Mouse (Mus musculus) cerebellum, postnatal 4 days (tissue): ENCODE measurements around the gene Cep295.
A peak's percentile ranks its signal among the peaks of the same experiment; 100 is the strongest.
"Not testable (repeated sequence)": the region's sequence is repeated elsewhere in the genome, so short reads cannot be mapped to it uniquely, and the experiment has no call there.

Source experiments
- DNase-seq, 2 experiments: peaks; one replicate each; pipeline ENCODE4 v3.0.0; 2022; ENCODE audit warnings: low spot score in 2 of 2, mixed read lengths in 1 of 2

Cep295 gene

GRCm38 (mm10) chr9:15357484-15358275 lies at the start of gene Cep295:
Gene Cep295, minus strand, starts transcription at chr9:15357788.
- peak; percentile 93 to 98 for DNase-seq

GRCm38 (mm10) chr9:15397591-15397990 lies 40.0 kb upstream of the Cep295 start:
- no peak for DNase-seq

- no peak for DNase-seq
These were observed 37.9 kb upstream of the Cep295 start for GRCm38 (mm10) chr9:15395353-15395942.

GRCm38 (mm10) chr9:15387075-15387643 lies 29.6 kb upstream of the Cep295 start:
- DNase-seq, result no peak

- no peak for DNase-seq
These were observed 26.7 kb upstream of the Cep295 start for GRCm38 (mm10) chr9:15384266-15384665.

- DNase-seq, result no peak
These were observed 8.7 kb upstream of the Cep295 start for GRCm38 (mm10) chr9:15366260-15366659.

GRCm38 (mm10) chr9:15365856-15366255 lies 8.3 kb upstream of the Cep295 start:
- DNase-seq, result no peak

- no peak for DNase-seq
These were observed 7.3 kb upstream of the Cep295 start for GRCm38 (mm10) chr9:15364843-15365242.

- DNase-seq, result no peak
These were observed 588 bp downstream of the Cep295 start for GRCm38 (mm10) chr9:15356916-15357483.

GRCm38 (mm10) chr9:15349925-15350324 lies 7.7 kb downstream of the Cep295 start:
- no peak for DNase-seq

GRCm38 (mm10) chr9:15337776-15338175 lies 19.8 kb downstream of the Cep295 start:
- DNase-seq, result no peak

- no peak for DNase-seq
These were observed 39.3 kb downstream of the Cep295 start for GRCm38 (mm10) chr9:15318170-15318742.

- DNase-seq, result no peak
These were observed 40.1 kb downstream of the Cep295 start for GRCm38 (mm10) chr9:15317223-15318169.

GRCm38 (mm10) chr9:15316296-15316695 lies 41.3 kb downstream of the Cep295 start:
- DNase-seq, result not testable (repeated sequence)

GRCm38 (mm10) chr9:15314619-15315018 lies 43.0 kb downstream of the Cep295 start:
- DNase-seq, result no peak

GRCm38 (mm10) chr9:15313633-15314032 lies 44.0 kb downstream of the Cep295 start:
- DNase-seq, result no peak

GRCm38 (mm10) chr9:15312054-15312735 lies 45.4 kb downstream of the Cep295 start:
- DNase-seq, result no peak

GRCm38 (mm10) chr9:15310179-15310578 lies 47.4 kb downstream of the Cep295 start:
- no peak for DNase-seq

- no peak for DNase-seq
These were observed 48.2 kb downstream of the Cep295 start for GRCm38 (mm10) chr9:15309425-15309824.

GRCm38 (mm10) chr9:15308254-15308653 lies 49.3 kb downstream of the Cep295 start:
- no peak for DNase-seq
